Mouse (Mus musculus): ENCODE measurements around the gene Bicc1.

GRCm38 (mm10) chr10:71120121-71120768, 39.3 kb downstream of the Bicc1 start:
- TF ChIP-seq POLR2A (IDR thresholded peaks at IDR 0.05; ENCODE audit: extremely low read depth, insufficient read depth, low read length) (no peak), CTCF (IDR thresholded peaks at IDR 0.05; ENCODE audit: low read depth, low read length) (no peak)
